Mouse (Mus musculus) forebrain, embryonic 15.5 days (tissue): ENCODE data around the gene Ntng1. TPM values are rescaled to one million over a fixed set of nuclear protein-coding genes. Genes with fewer than 3 reads are reported as not detected.

Source experiments
- ATAC-seq: fragments of 200-750 bp; cut with Nextera tagmentation; replicated peaks from 2 replicates; pipeline ENCODE4 v1.8.0; 2017; ENCODE audit warnings: mild to moderate bottlenecking, moderate TSS enrichment, moderate library complexity
- H3K27ac ChIP-seq: fragments of 300-500 bp; sonication (generic); replicated peaks from 2 replicates; pipeline ENCODE4 v1.5.1; 2015; ENCODE audit warnings: mild to moderate bottlenecking, inconsistent platforms
- H3K27me3 ChIP-seq: fragments of 300-500 bp; sonication (generic); 2 replicates; pipeline ENCODE4 v1.6.1; 2015; ENCODE audit warnings: inconsistent platforms
- H3K36me3 ChIP-seq: fragments of 300-500 bp; sonication (generic); 2 replicates; pipeline ENCODE4 v1.6.1; 2015; ENCODE audit warnings: mild to moderate bottlenecking, inconsistent platforms
- H3K4me1 ChIP-seq: fragments of 300-500 bp; sonication (generic); 2 replicates; pipeline ENCODE4 v1.6.1; 2015; ENCODE audit warnings: inconsistent platforms
- H3K4me2 ChIP-seq: fragments of 300-500 bp; sonication (generic); replicated peaks from 2 replicates; pipeline ENCODE4 v1.6.1; 2015; ENCODE audit warnings: mild to moderate bottlenecking, inconsistent platforms
- H3K4me3 ChIP-seq: fragments of 300-500 bp; sonication (generic); 2 replicates; pipeline ENCODE4 v1.5.1; 2015; ENCODE audit warnings: mild to moderate bottlenecking, inconsistent platforms
- H3K9ac ChIP-seq: fragments of 300-500 bp; sonication (generic); replicated peaks from 2 replicates; pipeline ENCODE4 v1.6.1; 2015; ENCODE audit warnings: mild to moderate bottlenecking, inconsistent platforms
- H3K9me3 ChIP-seq: fragments of 300-500 bp; sonication (generic); 2 replicates; pipeline ENCODE4 v1.6.1; 2016; ENCODE audit warnings: inconsistent platforms
- WGBS: fragments of 180-500 bp; shearing (Covaris S2); methylation state at CpG from one replicate; pipeline ENCODE4 v1.1.7; 2015; ENCODE audit warnings: mixed read lengths; 5-methylcytosine and 5-hydroxymethylcytosine counted together
- polyA plus RNA-seq: library from polyadenylated mRNA; unstranded; fragments of >200 nt; fragmentation: Nextera tagmentation; extraction: Ambion mirVana; gene quantifications from 2 replicates; pipeline ENCODE4 v1.2.1, GENCODE M21; 2015

Gene Ntng1
- polyA plus RNA-seq, 1 experiment from 2014 or later, result 11.4 TPM

DNA sequence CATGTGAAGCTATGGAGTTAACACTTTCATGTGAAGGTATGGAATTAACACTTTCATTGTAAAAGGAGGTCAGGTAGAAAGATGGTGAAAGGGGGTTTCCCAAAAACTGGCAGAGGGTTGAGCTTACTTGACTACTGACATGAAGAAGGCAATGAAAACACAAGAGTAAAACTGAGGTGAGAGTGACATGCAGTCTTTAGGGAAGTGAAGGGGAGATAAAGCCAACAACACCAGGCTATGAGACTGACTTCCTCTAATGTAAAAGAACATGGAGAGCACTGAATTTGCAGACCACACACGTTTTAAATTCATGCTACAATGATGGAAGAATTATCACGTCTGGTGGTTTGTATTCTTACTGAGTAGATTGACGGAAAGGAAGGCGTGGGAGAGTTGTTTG, 168.7 kb downstream of the Ntng1 start:
- Histone ChIP-seq H3K4me3 (no peak overlapping the region), H3K27ac (no peak overlapping the region), H3K4me2 (no peak overlapping the region), H3K4me1 (no peaks in the 10 kb centered on the region), H3K36me3 (no peaks in the 10 kb centered on the region), H3K9me3 (no peaks in the 10 kb centered on the region), H3K9ac (no peak overlapping the region), H3K27me3 (no peaks in the 10 kb centered on the region)
- no peak for ATAC-seq
- 61% methylated on average over 4 of the region's 4 CpGs for whole genome bisulfite sequencing

DNA sequence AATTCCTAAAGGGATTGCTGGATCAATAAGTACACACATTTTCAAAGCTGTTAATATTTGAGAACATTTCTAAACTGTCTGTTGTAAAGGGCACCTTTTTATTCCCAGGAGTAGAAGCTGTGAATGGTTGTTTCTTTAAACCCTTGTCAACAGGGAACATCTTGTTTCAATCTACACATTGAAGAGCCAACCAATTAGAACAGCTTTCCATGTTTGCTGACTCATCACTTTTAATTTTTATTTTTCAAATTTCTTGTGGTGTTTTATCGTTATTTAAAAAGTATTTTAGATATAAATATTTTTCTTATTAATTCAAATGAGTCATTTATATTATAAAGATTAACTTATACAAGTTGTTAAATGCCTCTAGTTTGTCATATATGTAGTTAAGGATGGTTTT, 172.3 kb downstream of the Ntng1 start:
- no peak for ATAC-seq
- Histone ChIP-seq H3K27me3 (no peaks in the 10 kb centered on the region), H3K9ac (no peak overlapping the region), H3K4me1 (no peaks in the 10 kb centered on the region), H3K27ac (no peak overlapping the region), H3K9me3 (no peaks in the 10 kb centered on the region), H3K36me3 (no peaks in the 10 kb centered on the region), H3K4me2 (no peak overlapping the region), H3K4me3 (no peak overlapping the region)
- 87% methylated on average over 1 of the region's 1 CpGs for WGBS

DNA sequence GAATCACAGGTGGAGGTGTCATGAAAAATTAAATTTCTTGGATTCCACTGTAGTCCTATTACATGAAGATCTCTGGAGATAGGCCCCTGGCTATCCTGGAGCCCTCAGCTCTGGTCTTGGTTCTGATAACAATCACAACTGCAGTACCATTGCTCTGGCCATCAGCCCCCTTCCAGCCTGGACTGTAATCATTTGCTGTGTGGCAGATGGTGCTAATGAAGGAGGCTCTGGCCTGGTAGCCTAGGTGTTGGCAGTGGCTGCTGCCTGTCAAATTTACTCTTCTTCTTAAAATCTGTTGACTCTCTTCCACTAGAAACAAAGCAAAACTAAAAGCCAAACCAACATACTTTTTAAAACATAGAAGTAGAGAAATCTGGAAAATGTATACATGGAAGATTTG, 173.6 kb downstream of the Ntng1 start:
- Histone ChIP-seq H3K27me3 (no peaks in the 10 kb centered on the region), H3K4me1 (no peaks in the 10 kb centered on the region), H3K27ac (no peak overlapping the region), H3K9me3 (no peaks in the 10 kb centered on the region), H3K4me2 (no peak overlapping the region), H3K36me3 (no peaks in the 10 kb centered on the region), H3K4me3 (no peak overlapping the region), H3K9ac (no peak overlapping the region)
- no peak for ATAC-seq

DNA sequence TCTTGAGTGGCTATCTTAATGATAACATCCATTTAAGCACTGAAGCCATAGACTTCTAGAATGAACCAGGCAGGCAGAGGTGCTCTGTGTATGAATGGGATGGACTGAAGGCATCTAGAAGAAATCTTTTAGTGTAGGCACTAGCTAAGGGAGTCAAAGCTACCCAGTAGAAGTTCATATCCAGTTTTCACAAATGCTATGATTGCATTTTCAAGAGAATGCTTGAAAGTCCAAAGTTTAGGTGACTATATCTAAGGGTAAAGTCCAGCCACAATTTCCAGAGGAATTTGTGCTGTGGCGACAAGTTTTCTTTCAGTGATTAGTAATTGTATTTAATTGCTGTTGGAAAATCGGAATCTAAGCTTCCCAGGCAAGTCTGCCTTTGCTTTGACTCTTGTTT, 181.2 kb downstream of the Ntng1 start:
- no peak overlapping the region for H3K27ac ChIP-seq
- 35% methylated on average over 2 of the region's 2 CpGs for WGBS

DNA sequence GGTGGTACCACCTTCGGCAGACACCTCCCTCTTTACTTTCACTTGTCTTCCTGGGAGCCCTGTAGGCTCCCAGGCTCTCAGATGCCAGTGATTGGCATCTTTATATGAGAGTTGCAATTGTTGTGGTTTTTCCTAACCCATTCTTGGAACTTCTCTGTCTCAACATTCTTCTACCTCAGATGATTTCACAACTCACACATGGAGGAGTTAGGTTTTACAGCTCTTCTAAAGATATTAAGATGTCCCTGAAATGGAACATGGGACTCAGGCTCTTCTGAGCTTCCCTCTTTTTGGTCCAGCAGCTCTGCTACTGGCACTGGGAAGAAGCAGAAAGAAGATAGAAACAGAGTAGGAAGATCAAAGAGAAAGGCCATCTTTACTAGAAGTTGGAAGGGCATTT, 200.9 kb downstream of the Ntng1 start:
- H3K9ac ChIP-seq, result no peak overlapping the region
- H3K4me1 ChIP-seq, result no peaks in the 10 kb centered on the region
- no peaks in the 10 kb centered on the region for H3K9me3 ChIP-seq
- no peaks in the 10 kb centered on the region for H3K36me3 ChIP-seq
- no peak overlapping the region for H3K4me3 ChIP-seq
- 87% methylated on average over 1 of the region's 1 CpGs for WGBS
- H3K27ac ChIP-seq, result no peak overlapping the region
- no peak overlapping the region for H3K4me2 ChIP-seq
- H3K27me3 ChIP-seq, result no peaks in the 10 kb centered on the region
- no peak for ATAC-seq

More for the DNA sequence above, 181.2 kb downstream of the Ntng1 start:
- H3K27me3 ChIP-seq, result no peaks in the 10 kb centered on the region
- H3K4me1 ChIP-seq, result no peaks in the 10 kb centered on the region
- ATAC-seq, result no peak
- no peak overlapping the region for H3K4me3 ChIP-seq
- H3K9ac ChIP-seq, result no peak overlapping the region
- no peak overlapping the region for H3K4me2 ChIP-seq
- no peaks in the 10 kb centered on the region for H3K36me3 ChIP-seq
- no peaks in the 10 kb centered on the region for H3K9me3 ChIP-seq

DNA sequence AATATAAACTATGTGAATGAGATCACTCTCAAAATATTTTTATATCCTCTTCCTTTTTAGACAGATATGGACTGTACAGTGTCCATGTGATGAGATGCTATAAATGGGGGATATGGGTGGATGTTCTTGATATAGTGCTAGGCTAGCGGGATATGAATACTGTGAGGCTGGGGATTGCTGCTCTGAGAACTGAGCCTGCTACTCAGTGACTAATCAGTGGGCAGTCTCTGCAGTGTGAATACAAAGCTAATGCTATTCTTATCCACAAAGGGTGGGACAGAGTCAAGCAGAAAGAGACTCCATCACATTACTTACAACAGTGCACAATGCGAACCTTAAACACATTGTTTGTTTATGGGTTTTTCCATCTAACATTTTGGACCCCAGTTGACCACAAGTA, 206.2 kb downstream of the Ntng1 start:
- Histone ChIP-seq H3K27ac (no peak overlapping the region), H3K36me3 (no peaks in the 10 kb centered on the region), H3K4me3 (no peak overlapping the region), H3K9me3 (no peaks in the 10 kb centered on the region), H3K4me1 (no peaks in the 10 kb centered on the region), H3K9ac (no peak overlapping the region), H3K27me3 (no peaks in the 10 kb centered on the region), H3K4me2 (no peak overlapping the region)
- WGBS, result 92% methylated on average over 2 of the region's 2 CpGs
- no peak for ATAC-seq

DNA sequence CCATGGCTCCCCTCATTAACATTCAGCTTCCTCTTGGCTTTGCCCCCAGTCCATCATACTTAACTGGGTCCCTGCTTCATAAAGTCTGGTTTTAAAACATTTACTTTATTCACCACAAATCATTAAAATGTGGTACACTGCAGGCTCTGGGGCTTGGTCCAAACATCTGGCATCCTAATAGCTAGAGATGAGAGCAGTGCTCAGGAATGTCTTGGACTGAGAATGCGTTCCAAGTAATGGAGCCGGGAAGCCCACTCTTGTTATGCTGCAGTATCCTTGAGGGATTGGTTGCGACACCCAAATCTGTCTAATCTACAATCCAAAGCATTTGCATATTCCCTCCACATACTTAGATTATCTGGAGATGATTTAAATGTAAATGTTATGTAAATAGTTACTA, 207.5 kb downstream of the Ntng1 start:
- Histone ChIP-seq H3K9ac (no peak overlapping the region), H3K9me3 (no peaks in the 10 kb centered on the region), H3K4me2 (no peak overlapping the region), H3K36me3 (no peaks in the 10 kb centered on the region), H3K4me1 (no peaks in the 10 kb centered on the region), H3K4me3 (no peak overlapping the region), H3K27ac (no peak overlapping the region), H3K27me3 (no peaks in the 10 kb centered on the region)
- WGBS, result 56% methylated on average over 3 of the region's 3 CpGs
- no peak for ATAC-seq

DNA sequence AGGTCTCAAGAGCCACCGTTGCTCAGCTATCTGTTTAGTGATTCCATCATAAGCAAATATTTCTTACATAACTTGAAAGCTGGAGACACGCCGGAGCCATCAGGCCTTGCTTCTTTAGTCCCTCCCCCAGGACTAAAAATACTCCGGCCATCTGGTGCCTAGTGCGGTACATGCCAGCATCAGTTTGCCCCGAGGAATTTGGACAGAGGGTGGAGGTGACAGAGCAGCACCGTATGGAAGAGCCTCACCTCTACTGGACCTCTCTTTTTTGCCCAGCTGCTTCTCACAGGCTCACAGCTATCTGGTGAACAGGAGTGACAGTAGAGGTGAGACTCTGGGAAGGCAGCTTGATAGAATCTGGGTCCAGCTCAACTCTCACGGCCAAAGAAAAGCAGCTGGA, 211.6 kb downstream of the Ntng1 start:
- Histone ChIP-seq H3K9ac (no peak overlapping the region), H3K36me3 (no peaks in the 10 kb centered on the region), H3K4me3 (no peak overlapping the region), H3K9me3 (no peaks in the 10 kb centered on the region), H3K4me2 (no peak overlapping the region), H3K27ac (no peak overlapping the region), H3K4me1 (no peaks in the 10 kb centered on the region), H3K27me3 (no peaks in the 10 kb centered on the region)
- ATAC-seq, result peak; percentile 41; the same call in 1 of the 2 replicates
- 70% methylated on average over 8 of the region's 8 CpGs for WGBS

DNA sequence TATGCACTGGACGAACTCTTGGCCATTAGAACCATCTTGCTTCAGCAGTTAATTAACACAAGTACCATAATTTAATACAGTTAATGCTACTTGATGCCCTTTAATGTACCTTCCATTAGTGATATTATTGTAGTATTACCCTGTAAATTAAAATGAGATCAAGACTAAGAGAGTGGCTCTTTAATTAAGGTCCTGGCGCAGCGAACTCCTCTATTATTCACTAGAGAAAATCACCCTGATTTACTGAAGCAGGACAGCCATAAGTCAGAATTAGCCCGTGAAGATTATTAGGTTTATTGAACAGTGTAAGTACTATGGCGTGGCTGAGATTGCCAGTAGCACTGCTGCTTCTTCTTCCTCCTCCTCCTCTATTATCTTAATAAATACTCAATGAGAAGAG, 212.8 kb downstream of the Ntng1 start:
- ATAC-seq, result no peak

DNA sequence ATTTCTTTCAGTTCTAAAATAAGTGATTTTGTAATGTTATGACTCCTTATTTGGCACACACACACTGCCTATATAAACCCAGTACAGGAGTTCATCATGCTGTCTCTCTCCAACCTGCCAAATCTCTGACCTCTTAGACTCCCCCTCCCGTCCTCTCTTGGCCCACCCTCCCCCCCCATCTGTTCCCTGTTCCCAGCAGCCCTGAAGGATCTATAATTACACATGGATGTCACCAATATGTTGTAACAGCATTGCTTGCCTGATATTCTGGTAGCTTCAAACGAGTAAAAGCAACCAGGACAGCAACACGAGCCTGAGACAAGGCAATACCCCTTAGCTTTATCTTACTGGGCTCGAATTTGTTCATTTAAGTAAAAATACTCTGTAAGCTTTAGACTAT, 220.0 kb downstream of the Ntng1 start:
- Histone ChIP-seq H3K4me3 (no peak overlapping the region), H3K9ac (no peak overlapping the region), H3K4me1 (peaks cover 9% of the 10 kb centered on the region), H3K27me3 (no peaks in the 10 kb centered on the region), H3K27ac (no peak overlapping the region), H3K9me3 (no peaks in the 10 kb centered on the region), H3K4me2 (no peak overlapping the region), H3K36me3 (no peaks in the 10 kb centered on the region)
- 57% methylated on average over 4 of the region's 4 CpGs for WGBS
- ATAC-seq, result no peak

More for the DNA sequence above, 212.8 kb downstream of the Ntng1 start:
- no peaks in the 10 kb centered on the region for H3K27me3 ChIP-seq
- no peaks in the 10 kb centered on the region for H3K36me3 ChIP-seq
- no peaks in the 10 kb centered on the region for H3K4me1 ChIP-seq
- no peak overlapping the region for H3K4me3 ChIP-seq
- no peak overlapping the region for H3K9ac ChIP-seq
- H3K27ac ChIP-seq, result no peak overlapping the region
- H3K9me3 ChIP-seq, result no peaks in the 10 kb centered on the region
- 51% methylated on average over 5 of the region's 5 CpGs for WGBS
- no peak overlapping the region for H3K4me2 ChIP-seq

DNA sequence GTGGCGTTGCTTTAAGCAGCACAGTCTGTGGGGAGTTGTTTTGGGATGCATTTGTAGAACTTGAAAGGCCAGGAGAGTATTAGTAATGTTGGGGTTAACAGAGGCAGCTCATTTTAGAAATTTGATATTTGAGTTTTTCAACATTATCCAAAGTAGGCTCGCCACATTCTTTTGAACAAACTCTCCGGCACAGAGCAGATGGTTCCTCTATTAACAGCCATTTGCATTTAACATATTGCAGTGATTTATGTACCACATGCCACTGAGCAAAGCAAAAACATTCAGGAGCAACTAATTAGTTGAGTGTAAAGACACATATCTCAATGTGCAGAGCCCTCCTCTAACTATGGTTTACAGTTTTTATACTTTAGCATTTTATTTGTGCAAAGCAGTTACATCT, 224.8 kb downstream of the Ntng1 start:
- Histone ChIP-seq H3K27ac (peak overlapping the region; percentile 37), H3K9me3 (no peaks in the 10 kb centered on the region), H3K4me3 (no peak overlapping the region), H3K36me3 (no peaks in the 10 kb centered on the region), H3K27me3 (no peaks in the 10 kb centered on the region), H3K9ac (no peak overlapping the region), H3K4me1 (peaks cover 21% of the 10 kb centered on the region), H3K4me2 (no peak overlapping the region)
- peak; percentile 86 for ATAC-seq
- WGBS, result 55% methylated on average over 3 of the region's 3 CpGs

DNA sequence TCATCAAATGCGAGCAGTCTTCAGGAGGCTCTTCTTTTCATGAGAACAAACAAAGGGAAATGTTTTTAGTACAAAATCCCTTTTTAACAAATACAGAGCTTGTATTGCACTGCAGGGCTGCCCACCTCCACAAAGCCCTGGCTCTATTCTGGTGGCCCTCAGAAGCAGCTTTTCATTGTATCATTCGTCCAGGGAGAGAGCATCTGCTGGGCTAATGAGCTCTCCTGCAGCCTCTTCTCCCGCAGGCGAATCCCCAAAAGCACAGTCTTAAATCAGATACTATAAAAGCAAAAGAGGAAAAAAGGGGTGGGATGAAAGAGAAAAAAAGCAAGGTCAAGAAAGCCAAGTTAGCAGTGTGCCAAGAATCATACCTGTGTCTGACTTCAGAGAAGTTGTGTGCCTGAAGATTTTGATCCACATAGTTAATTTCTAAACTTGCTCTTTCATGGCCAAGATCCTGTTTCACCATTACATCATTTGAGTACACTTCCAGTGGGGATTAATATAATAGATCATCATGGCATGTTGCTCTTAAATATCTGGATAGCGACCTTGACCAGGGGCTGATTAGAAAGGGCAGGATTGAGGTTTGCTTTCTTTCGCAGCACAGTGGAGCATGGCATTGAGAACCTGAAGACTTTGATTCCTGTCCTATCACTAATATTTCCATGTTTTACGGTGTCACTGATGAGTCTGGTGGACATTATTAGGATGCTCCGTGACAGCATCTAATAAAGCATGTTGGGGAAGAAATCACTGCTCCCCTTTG, 225.7 kb downstream of the Ntng1 start:
- H3K27me3 ChIP-seq, result no peaks in the 10 kb centered on the region
- no peak overlapping the region for H3K4me3 ChIP-seq
- no peaks in the 10 kb centered on the region for H3K9me3 ChIP-seq
- H3K27ac ChIP-seq, result peak overlapping the region; percentile 37; the same call in 1 of the 2 replicates
- peaks cover 21% of the 10 kb centered on the region for H3K4me1 ChIP-seq
- no peak overlapping the region for H3K4me2 ChIP-seq
- ATAC-seq, result peak; percentile 67
- H3K9ac ChIP-seq, result no peak overlapping the region
- no peaks in the 10 kb centered on the region for H3K36me3 ChIP-seq
- 43% methylated on average over 8 of the region's 8 CpGs for WGBS

DNA sequence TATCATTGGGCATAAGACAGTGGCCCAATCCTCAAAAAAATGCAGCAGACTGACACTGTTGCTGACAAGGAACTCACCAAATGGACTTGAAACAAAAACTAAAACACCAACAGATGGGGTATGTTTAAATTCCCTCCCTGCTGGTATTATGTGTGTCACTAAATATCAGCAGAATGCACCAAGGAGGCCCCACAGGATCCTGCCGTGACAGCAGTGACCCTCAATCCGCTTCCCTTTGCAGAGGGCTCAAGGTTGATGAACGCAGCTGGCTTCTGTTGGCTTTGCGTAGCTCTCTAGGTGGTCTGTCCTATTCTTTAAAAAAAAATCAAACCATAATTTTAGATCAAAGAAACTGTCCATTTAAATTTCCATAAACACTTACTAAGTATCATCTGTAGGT, 226.7 kb downstream of the Ntng1 start:
- Histone ChIP-seq H3K9ac (no peak overlapping the region), H3K4me2 (no peak overlapping the region), H3K4me1 (peaks cover 21% of the 10 kb centered on the region), H3K4me3 (no peak overlapping the region), H3K9me3 (no peaks in the 10 kb centered on the region), H3K36me3 (no peaks in the 10 kb centered on the region), H3K27me3 (no peaks in the 10 kb centered on the region), H3K27ac (no peak overlapping the region)
- WGBS, result 37% methylated on average over 4 of the region's 4 CpGs
- ATAC-seq, result no peak
